Mouse (Mus musculus): ENCODE results near the gene Col6a6. TPM values are rescaled to one million over a fixed set of nuclear protein-coding genes. Genes with fewer than 3 reads are reported as not detected.

Gene Col6a6
- polyA plus RNA-seq, 1 experiment = 0.82 TPM

GRCm38 (mm10) chr9:105811458-105811857, 16.5 kb downstream of the Col6a6 start:
- no peak for DNase-seq
- no peaks in the 10 kb centered on the region for H3K4me1 ChIP-seq (replicated peaks; ENCODE audit: control insufficient read depth, insufficient read depth, low read length)
- 89% methylated on average over 7 of the region's 7 CpGs for WGBS

DNA sequence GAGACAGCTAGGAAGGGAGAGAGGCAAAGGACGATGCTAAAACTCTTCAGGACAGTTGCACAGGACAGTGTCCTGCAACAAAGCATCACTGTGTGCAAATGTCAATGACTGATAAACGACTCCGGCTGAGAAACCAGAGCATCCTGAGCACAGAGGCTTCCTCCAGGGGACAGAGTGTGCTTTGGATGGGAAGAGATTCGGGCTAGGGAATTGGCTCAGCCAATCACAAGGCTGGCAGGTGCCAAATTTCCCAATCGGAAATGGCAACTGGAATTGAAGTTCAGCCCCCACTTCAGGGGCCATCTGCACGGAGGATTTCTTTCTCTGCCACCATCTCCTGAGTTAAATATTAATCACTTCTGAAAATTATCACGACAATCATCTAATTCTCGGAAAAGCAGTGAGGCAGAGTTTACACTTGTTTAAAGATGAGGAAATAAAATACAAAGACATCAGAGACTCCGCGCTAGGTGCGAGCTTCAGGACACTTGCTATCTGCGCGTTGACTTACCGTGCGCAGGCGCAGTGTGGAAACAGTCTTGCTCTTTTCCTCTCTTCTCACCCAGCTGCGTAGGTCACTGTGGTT, 18.9 kb downstream of the Col6a6 start:
- H3K27ac ChIP-seq (ENCODE audit: control insufficient read depth, insufficient read depth, low read length) = no peak overlapping the region
- DNase-seq = no peak
- H3K4me3 ChIP-seq (ENCODE audit: control insufficient read depth, insufficient read depth, low read length) = no peak overlapping the region
- no peak for TF ChIP-seq CTCF (IDR thresholded peaks at IDR 0.05; ENCODE audit: borderline replicate concordance, control insufficient read depth, extremely low read depth, insufficient read depth, low read length, poor library complexity)
- no peak for TF ChIP-seq POLR2A (IDR thresholded peaks at IDR 0.05; ENCODE audit: control insufficient read depth, extremely low read depth, insufficient read depth, low read length, poor library complexity)
- 89% methylated on average over 17 of the region's 17 CpGs for WGBS
- H3K36me3 ChIP-seq (ENCODE audit: control insufficient read depth, insufficient read depth, low read length) = no peaks in the 10 kb centered on the region
- no peaks in the 10 kb centered on the region for H3K27me3 ChIP-seq (ENCODE audit: control insufficient read depth, insufficient read depth, low read length)
- H3K4me1 ChIP-seq (replicated peaks; ENCODE audit: control insufficient read depth, insufficient read depth, low read length) = no peaks in the 10 kb centered on the region

More at GRCm38 (mm10) chr9:105811458-105811857, 16.5 kb downstream of the Col6a6 start:
- Histone ChIP-seq H3K27ac (ENCODE audit: control insufficient read depth, insufficient read depth, low read length) (no peak overlapping the region), H3K36me3 (ENCODE audit: control insufficient read depth, insufficient read depth, low read length) (no peaks in the 10 kb centered on the region), H3K27me3 (ENCODE audit: control insufficient read depth, insufficient read depth, low read length) (no peaks in the 10 kb centered on the region), H3K4me3 (ENCODE audit: control insufficient read depth, insufficient read depth, low read length) (no peak overlapping the region)
- TF ChIP-seq POLR2A (IDR thresholded peaks at IDR 0.05; ENCODE audit: control insufficient read depth, extremely low read depth, insufficient read depth, low read length, poor library complexity) (no peak), CTCF (IDR thresholded peaks at IDR 0.05; ENCODE audit: borderline replicate concordance, control insufficient read depth, extremely low read depth, insufficient read depth, low read length, poor library complexity) (no peak)

- no peak for DNase-seq
- Histone ChIP-seq H3K27me3 (ENCODE audit: control insufficient read depth, insufficient read depth, low read length) (no peaks in the 10 kb centered on the region), H3K4me1 (replicated peaks; ENCODE audit: control insufficient read depth, insufficient read depth, low read length) (no peaks in the 10 kb centered on the region), H3K36me3 (ENCODE audit: control insufficient read depth, insufficient read depth, low read length) (no peaks in the 10 kb centered on the region), H3K4me3 (ENCODE audit: control insufficient read depth, insufficient read depth, low read length) (no peak overlapping the region), H3K27ac (ENCODE audit: control insufficient read depth, insufficient read depth, low read length) (no peak overlapping the region)
- TF ChIP-seq CTCF (IDR thresholded peaks at IDR 0.05; ENCODE audit: borderline replicate concordance, control insufficient read depth, extremely low read depth, insufficient read depth, low read length, poor library complexity) (no peak), POLR2A (IDR thresholded peaks at IDR 0.05; ENCODE audit: control insufficient read depth, extremely low read depth, insufficient read depth, low read length, poor library complexity) (no peak)
- WGBS = 27% methylated on average over 8 of the region's 8 CpGs
These were observed 24.5 kb downstream of the Col6a6 start for GRCm38 (mm10) chr9:105803416-105803815.

DNA sequence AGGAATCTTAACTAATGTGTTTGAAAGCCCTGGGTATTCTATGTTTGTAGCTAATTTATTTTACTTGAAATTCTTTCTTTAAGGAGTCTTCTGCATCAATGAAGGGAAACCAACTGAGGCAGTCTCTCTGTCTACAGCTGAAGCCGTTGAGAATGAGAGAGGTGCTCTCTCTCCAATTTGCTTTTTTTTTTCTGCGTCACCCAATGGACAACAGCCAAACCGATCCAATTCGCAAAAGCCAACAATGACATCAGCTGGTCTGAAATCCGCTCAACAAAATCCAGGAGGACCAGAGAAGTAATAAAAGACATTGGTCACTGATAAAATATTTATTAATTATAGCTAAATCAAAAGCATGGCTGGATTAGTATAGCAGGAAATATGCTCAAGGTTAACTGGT, 26.5 kb downstream of the Col6a6 start:
- Histone ChIP-seq H3K4me1 (replicated peaks; ENCODE audit: control insufficient read depth, insufficient read depth, low read length) (no peaks in the 10 kb centered on the region), H3K27me3 (ENCODE audit: control insufficient read depth, insufficient read depth, low read length) (no peaks in the 10 kb centered on the region), H3K27ac (ENCODE audit: control insufficient read depth, insufficient read depth, low read length) (no peak overlapping the region), H3K4me3 (ENCODE audit: control insufficient read depth, insufficient read depth, low read length) (no peak overlapping the region), H3K36me3 (ENCODE audit: control insufficient read depth, insufficient read depth, low read length) (no peaks in the 10 kb centered on the region)
- no peak for TF ChIP-seq CTCF (IDR thresholded peaks at IDR 0.05; ENCODE audit: borderline replicate concordance, control insufficient read depth, extremely low read depth, insufficient read depth, low read length, poor library complexity)
- TF ChIP-seq POLR2A (IDR thresholded peaks at IDR 0.05; ENCODE audit: control insufficient read depth, extremely low read depth, insufficient read depth, low read length, poor library complexity) = no peak
- WGBS = 88% methylated on average over 5 of the region's 5 CpGs
- DNase-seq = no peak

GRCm38 (mm10) chr9:105800286-105800685, 27.7 kb downstream of the Col6a6 start:
- Histone ChIP-seq H3K4me1 (replicated peaks; ENCODE audit: control insufficient read depth, insufficient read depth, low read length) (no peaks in the 10 kb centered on the region), H3K27ac (ENCODE audit: control insufficient read depth, insufficient read depth, low read length) (no peak overlapping the region), H3K4me3 (ENCODE audit: control insufficient read depth, insufficient read depth, low read length) (no peak overlapping the region), H3K27me3 (ENCODE audit: control insufficient read depth, insufficient read depth, low read length) (no peaks in the 10 kb centered on the region), H3K36me3 (ENCODE audit: control insufficient read depth, insufficient read depth, low read length) (no peaks in the 10 kb centered on the region)
- 80% methylated on average over 5 of the region's 5 CpGs for WGBS
- no peak for TF ChIP-seq POLR2A (IDR thresholded peaks at IDR 0.05; ENCODE audit: control insufficient read depth, extremely low read depth, insufficient read depth, low read length, poor library complexity)
- no peak for TF ChIP-seq CTCF (IDR thresholded peaks at IDR 0.05; ENCODE audit: borderline replicate concordance, control insufficient read depth, extremely low read depth, insufficient read depth, low read length, poor library complexity)
- DNase-seq = no peak

DNA sequence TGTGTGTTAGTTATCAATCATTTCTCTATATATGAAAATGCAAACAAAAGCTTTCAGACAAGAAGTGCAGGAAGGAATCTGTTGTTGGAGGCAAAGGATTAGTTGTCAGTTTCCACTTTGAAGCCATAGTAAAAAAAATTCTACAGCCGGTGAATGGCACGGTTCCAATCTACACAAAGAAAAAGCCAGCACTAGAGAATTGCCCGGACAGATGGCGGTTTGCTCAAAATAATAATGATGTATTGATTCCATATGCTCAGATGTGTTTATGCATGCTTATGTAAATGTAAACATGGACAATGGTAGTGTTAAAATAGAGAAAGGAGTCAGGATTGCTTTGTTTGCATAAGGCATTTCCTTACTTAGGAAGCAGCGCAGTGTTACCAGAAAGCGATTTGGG, 31.8 kb downstream of the Col6a6 start:
- WGBS = 91% methylated on average over 6 of the region's 6 CpGs
- H3K27me3 ChIP-seq (ENCODE audit: control insufficient read depth, insufficient read depth, low read length) = no peaks in the 10 kb centered on the region
- no peak for DNase-seq
- no peak overlapping the region for H3K4me3 ChIP-seq (ENCODE audit: control insufficient read depth, insufficient read depth, low read length)
- TF ChIP-seq POLR2A (IDR thresholded peaks at IDR 0.05; ENCODE audit: control insufficient read depth, extremely low read depth, insufficient read depth, low read length, poor library complexity) = no peak
- TF ChIP-seq CTCF (IDR thresholded peaks at IDR 0.05; ENCODE audit: borderline replicate concordance, control insufficient read depth, extremely low read depth, insufficient read depth, low read length, poor library complexity) = no peak
- no peaks in the 10 kb centered on the region for H3K4me1 ChIP-seq (replicated peaks; ENCODE audit: control insufficient read depth, insufficient read depth, low read length)
- no peaks in the 10 kb centered on the region for H3K36me3 ChIP-seq (ENCODE audit: control insufficient read depth, insufficient read depth, low read length)
- H3K27ac ChIP-seq (ENCODE audit: control insufficient read depth, insufficient read depth, low read length) = no peak overlapping the region

DNA sequence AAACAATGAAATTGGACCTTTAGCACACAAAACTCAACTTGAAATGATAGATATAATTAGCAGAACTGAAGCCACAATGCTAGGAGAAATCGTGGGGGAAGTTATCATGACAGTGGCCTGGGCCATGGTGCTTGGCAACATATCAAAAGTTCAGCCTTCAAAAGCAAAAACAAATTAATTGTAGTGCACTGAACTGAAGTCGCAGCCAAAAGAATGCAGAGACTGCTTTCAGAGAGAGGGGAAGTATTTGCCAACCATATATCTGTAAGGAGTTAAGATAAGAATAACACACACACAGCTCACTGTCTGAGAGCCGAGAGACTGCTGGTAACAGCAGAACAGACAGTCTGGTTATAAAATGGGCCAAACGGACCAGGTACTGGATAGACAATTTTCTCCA, 33.0 kb downstream of the Col6a6 start:
- Histone ChIP-seq H3K36me3 (ENCODE audit: control insufficient read depth, insufficient read depth, low read length) (no peaks in the 10 kb centered on the region), H3K27me3 (ENCODE audit: control insufficient read depth, insufficient read depth, low read length) (no peaks in the 10 kb centered on the region), H3K4me3 (ENCODE audit: control insufficient read depth, insufficient read depth, low read length) (no peak overlapping the region), H3K4me1 (replicated peaks; ENCODE audit: control insufficient read depth, insufficient read depth, low read length) (no peaks in the 10 kb centered on the region), H3K27ac (ENCODE audit: control insufficient read depth, insufficient read depth, low read length) (no peak overlapping the region)
- 42% methylated on average over 4 of the region's 4 CpGs for WGBS
- no peak for DNase-seq
- TF ChIP-seq CTCF (IDR thresholded peaks at IDR 0.05; ENCODE audit: borderline replicate concordance, control insufficient read depth, extremely low read depth, insufficient read depth, low read length, poor library complexity) = no peak
- TF ChIP-seq POLR2A (IDR thresholded peaks at IDR 0.05; ENCODE audit: control insufficient read depth, extremely low read depth, insufficient read depth, low read length, poor library complexity) = no peak

Data from thymus, adult 2 months (tissue).